Mouse (Mus musculus) left cerebral cortex, postnatal 25 days (tissue): ENCODE measurements around the gene Kctd21. TPM values are rescaled to one million over a fixed set of nuclear protein-coding genes. Genes with fewer than 3 reads are reported as not detected.

ENCODE experiments used
- DNase-seq, 2 experiments: peaks; one replicate each; pipeline ENCODE4 v3.0.0; 2022; ENCODE audit warnings: low spot score in 2 of 2, mixed read lengths in 1 of 2
- intact Hi-C: fragments of 180-260 bp; cut with DNase I; formaldehyde crosslinking; loops from one replicate; pipeline ENCODE4 v1.15.1; 2025
- total RNA-seq, 2 experiments: library from RNA; stranded (reverse); gene quantifications; 2 replicates each; pipeline ENCODE4 v1.2.3; 2021

The Kctd21 gene
- total RNA-seq, result 10 to 100 TPM; 14.1 to 15.3 TPM

GRCm38 (mm10) chr7:97331726-97332666 lies at the start of gene Kctd21, which contains the start of gene Usp35:
Gene Kctd21, plus strand, starts transcription at chr7:97332327.
Gene Usp35, minus strand, starts transcription at chr7:97332020.
- intact Hi-C loops, result no loop called here
- DNase-seq, result peak; percentile 95 to 97

DNA sequence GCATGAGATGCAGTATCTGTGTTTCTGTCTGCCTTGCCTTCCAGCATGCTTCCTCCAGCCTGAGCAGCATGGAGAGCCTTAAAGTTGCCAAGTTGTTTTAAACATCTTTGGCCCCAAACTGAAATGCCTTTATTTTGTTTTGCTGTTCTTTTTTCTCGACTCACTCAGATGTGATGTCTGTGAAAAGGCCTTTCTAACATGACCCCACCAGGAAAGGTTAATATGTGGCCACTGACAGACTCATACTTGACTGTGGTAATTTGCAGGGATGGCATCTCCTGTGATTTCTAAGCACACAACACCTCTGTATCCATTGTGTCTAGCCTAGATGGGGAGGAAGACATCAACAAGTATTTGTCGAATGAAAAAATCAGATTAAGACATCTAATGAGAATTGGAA lies 35.1 kb upstream of the Kctd21 start:
- intact Hi-C loops, result loop anchor here (1.0 to 2.0 kb wide), 2 partner anchors 215 to 326 kb away; no protein-coding TSS in a partner anchor
- DNase-seq, result no peak

GRCm38 (mm10) chr7:97297466-97297865 lies 34.7 kb upstream of the Kctd21 start:
- DNase-seq, result peak; percentile 78 to 84
- intact Hi-C loops, result loop anchor here (1.0 to 2.0 kb wide), 2 partner anchors 215 to 327 kb away; no protein-coding TSS in a partner anchor

DNA sequence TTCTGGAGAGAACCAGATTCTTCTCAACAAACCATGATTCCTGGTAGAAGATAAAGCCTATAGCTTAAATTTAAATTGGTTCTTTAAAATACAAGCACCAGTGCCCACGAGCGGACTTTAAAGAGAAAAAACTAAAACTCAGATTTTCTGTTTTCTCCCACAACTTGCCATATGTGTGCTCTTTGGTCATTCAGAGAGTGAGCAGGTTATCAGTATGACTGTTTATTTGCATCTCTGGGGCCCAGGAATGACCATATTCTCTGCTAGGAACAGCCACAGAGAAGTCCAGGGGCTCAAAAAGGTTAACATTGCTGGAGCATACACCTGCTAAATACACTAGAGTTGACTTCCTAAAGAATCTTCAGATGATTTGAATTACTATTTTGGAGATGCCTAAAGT lies 33.8 kb upstream of the Kctd21 start:
- DNase-seq, result no peak
- intact Hi-C loops, result no loop called here

DNA sequence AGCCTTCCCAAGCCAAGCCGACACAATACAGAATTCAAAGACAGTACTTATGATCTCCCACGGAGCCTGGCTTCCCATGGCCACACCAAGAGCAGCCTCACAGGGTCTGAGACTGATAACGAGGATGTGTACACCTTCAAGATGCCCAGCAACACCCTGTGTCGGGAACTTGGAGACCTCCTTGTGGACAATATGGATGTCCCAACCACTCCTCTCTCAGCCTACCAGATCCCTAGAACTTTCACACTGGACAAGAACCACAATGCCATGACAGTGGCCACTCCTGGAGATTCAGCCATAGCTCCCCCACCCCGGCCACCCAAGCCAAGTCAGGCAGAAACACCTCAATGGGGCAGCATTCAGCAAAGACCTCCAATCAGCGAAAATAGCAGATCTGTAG lies 33.2 kb upstream of the Kctd21 start:
- no peak for DNase-seq
- intact Hi-C loops, result no loop called here

GRCm38 (mm10) chr7:97300914-97301313 lies 31.2 kb upstream of the Kctd21 start:
- no peak for DNase-seq
- intact Hi-C loops, result no loop called here

- DNase-seq, result no peak
- intact Hi-C loops, result no loop called here
Observed at GRCm38 (mm10) chr7:97301321-97301720, 30.8 kb upstream of the Kctd21 start.

GRCm38 (mm10) chr7:97302261-97302660 lies 29.9 kb upstream of the Kctd21 start:
- DNase-seq, result no peak
- intact Hi-C loops, result no loop called here

GRCm38 (mm10) chr7:97302876-97303275 lies 29.3 kb upstream of the Kctd21 start:
- no peak for DNase-seq
- intact Hi-C loops, result no loop called here

DNA sequence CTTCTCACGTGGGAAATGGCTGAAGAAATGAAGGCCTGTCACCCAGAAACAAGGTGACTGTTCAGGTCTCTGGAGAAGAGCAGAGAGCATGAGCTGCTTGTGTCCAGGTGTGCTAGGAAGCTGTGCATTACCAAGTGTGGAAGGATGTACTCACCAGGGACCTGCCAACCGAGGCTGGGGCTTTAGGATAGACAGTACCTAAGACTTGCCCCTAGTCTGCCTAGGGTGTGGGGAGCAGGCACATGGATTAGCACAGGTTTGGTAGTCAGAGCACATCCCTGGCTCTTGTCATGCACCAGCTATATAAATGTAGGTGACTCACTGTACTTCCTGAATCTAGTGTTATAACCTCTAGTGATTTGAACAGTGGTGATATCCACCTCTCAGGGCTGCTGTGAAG lies 28.5 kb upstream of the Kctd21 start:
- DNase-seq, result no peak
- intact Hi-C loops, result no loop called here

DNA sequence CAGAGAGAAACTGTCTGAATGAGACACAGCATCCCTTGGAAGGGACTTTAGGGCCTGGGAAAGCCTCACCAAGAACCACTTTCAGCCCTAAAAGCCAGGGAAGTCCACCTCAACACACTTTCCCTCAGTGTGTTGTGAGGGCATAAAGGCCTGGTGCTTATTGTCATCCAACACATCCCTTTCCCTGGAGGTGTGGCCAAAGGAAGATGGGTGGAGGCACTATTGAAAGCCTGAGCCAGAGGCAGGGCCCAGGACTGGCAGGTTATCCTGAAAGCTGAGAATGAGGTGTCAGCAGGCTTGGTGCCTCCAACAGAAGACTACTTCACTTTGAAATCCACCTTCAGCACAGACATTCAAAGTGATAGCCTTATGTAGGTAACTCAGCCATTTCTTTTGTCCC lies 27.7 kb upstream of the Kctd21 start:
- intact Hi-C loops, result no loop called here
- no peak for DNase-seq

GRCm38 (mm10) chr7:97305206-97305605 lies 26.9 kb upstream of the Kctd21 start:
- DNase-seq, result no peak
- intact Hi-C loops, result no loop called here

DNA sequence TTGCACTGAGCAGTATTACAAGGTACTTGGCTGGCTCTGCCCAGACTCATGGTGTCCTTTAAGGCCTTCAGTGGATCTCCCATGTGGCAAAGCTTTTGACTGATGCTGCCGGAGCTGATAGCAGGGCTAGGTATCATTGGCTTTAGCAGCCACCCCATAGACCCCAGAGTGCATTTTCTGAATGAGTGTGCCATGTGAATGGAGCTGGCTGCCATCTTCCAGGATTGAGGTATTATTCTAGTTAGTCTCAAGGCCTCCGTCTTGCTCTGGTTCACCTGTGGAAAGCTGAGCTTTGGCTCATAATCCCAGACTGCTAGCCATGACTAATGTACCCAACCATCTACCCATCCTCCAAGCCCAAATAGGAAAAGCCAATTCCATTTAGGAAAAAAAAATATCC lies 25.3 kb upstream of the Kctd21 start:
- intact Hi-C loops, result no loop called here
- DNase-seq, result no peak

DNA sequence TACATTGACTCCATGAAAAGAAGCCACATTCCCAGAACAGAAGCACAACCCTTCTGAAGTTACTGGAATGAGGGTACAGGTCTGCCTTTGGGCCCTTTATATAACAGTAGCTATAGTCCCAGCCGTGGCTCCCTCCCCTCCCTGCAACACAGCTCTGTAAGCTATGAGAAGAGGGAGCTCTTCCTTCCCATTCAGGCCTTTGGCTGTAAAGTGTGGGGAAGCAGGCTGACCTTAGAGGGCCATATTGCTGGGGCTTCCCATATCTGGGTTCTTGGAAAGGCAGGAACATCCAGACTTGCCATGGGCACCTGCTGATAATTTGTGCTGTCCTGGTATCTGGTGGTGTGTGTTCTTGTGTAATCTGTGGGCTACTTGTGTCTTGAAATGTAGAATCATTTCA lies 24.6 kb upstream of the Kctd21 start:
- no peak for DNase-seq
- intact Hi-C loops, result no loop called here

DNA sequence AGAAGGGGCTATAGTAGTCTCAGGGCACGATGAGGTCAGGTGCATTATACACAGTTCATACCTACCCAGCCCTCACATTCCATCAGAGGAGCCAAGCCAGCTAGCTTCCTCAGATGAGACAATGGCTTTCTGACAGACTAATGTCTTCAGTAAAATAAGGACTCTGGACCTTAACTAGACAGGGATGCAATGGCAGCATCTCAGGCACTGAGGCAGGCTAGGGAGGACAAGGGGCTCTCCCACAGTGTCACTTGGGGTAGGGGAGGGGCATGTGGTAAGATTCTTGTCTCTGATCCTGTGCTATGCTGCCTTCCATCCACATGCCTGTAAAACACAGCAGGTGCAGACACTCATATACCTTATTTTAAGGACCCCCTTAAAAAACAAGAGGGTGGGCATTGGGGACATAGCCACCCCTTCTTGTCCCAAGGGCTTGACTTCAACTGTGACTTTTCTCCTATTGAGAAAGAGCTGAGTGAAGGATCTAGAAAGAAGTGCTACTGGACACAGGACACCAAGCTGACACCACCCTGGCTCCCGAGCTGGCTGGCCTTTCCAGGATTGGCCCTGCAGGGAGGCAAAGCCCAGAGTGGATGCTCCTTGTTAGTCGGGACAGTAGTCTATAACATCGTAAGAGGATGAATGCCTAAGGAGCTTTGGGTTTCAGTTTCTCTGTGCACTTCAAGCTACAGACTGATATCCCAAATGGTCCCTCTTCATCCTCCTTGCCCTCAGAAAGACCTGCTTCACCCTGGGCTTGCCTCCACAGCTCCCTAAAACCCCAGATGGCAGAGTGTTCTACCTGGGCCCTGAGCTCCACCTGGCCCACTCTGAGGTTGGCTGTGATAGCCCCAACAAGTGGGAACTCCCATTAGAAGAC lies 22.4 kb upstream of the Kctd21 start:
- DNase-seq, result no peak
- intact Hi-C loops, result no loop called here

- intact Hi-C loops, result no loop called here
- no peak for DNase-seq
Observed at GRCm38 (mm10) chr7:97310341-97310635, 21.8 kb upstream of the Kctd21 start.

DNA sequence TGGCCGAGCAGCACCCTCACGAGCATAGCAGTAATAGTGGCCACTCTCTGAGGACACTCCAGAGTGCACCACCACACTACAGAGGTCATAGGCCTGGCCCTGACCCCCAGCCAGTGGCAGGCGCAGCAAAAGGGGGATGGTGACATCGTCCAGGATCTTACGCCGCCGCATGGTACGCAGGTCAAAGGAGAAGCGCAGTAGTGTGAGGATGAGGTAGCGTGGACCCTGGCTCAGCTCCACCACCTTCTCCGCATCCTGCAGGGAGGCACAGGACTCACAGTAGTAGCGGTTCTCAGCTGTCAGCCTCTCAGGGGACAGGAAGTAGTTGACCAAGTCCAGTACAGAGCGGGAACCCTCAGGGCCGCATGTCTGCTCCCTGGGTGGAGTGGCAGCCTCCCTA lies 20.5 kb upstream of the Kctd21 start:
- intact Hi-C loops, result no loop called here
- DNase-seq, result no peak

- no peak for DNase-seq
- intact Hi-C loops, result no loop called here
Observed at GRCm38 (mm10) chr7:97312196-97312595, 19.9 kb upstream of the Kctd21 start.

GRCm38 (mm10) chr7:97312856-97313255 lies 19.3 kb upstream of the Kctd21 start:
- DNase-seq, result no peak
- intact Hi-C loops, result no loop called here

DNA sequence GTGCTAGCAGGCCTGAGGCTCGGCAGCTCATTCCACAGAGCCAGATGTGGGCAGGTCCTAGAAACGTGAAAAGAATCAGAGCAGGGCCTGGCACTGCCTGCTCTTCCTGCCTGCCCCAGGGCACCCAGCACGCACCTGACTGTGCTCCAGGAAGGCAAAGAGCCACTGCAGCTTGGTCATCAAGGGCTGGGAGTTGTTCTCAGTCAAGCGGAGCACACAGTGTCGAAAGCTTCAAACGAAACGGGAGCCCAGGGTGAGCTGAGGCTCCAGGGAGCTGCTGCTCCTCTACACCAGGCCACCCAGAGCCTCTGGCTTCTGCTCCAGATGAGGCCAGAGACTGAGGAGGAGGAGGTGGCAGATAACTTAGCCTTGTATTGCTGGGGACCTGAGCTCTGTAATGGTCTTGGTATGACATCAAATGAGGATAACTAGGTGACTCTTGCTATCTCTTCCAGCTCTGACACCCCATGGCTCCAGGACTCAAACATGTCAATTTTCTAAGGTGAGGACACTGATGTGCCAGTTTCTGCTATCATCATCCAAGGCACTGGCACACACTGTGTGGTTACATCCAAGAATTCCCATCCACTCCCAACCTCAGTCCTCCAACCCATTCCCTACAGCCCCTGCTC lies 18.6 kb upstream of the Kctd21 start:
- DNase-seq, result no peak
- intact Hi-C loops, result no loop called here
